Mouse (Mus musculus) lung, adult 2 months (tissue): ENCODE data around the gene 1700034J05Rik. TPM values are rescaled to one million over a fixed set of nuclear protein-coding genes. Genes with fewer than 3 reads are reported as not detected.

Experiments used
- DNase-seq: peaks from one replicate; pipeline ENCODE4 v3.0.0; 2022
- H3K4me1 ChIP-seq: fragments of 200-500 bp; 2 replicates; pipeline ENCODE4 v1.6.1; 2011; ENCODE audit warnings: low read length; ENCODE audit not compliant: control insufficient read depth, insufficient read depth
- H3K4me3 ChIP-seq: fragments of 200-500 bp; replicated peaks from 2 replicates; pipeline ENCODE3; 2011; ENCODE audit warnings: low read depth, mild to moderate bottlenecking, control low read depth, low read length; ENCODE audit errors: extremely low read depth
- CTCF ChIP-seq: fragments of 200-500 bp; IDR thresholded peaks from 2 replicates; pipeline ENCODE4 v1.5.1; 2011; ENCODE audit warnings: mild to moderate bottlenecking, low read length, control low read depth; ENCODE audit not compliant: insufficient read depth
- POLR2A ChIP-seq: fragments of 200-500 bp; IDR thresholded peaks from 2 replicates; pipeline ENCODE4 v1.6.1; 2011; ENCODE audit warnings: low read depth, mild to moderate bottlenecking, control low read depth, low read length, borderline replicate concordance; ENCODE audit errors: extremely low read depth
- WGBS: fragments of 180-500 bp; shearing (Covaris S2); methylation state at CpG from one replicate; pipeline ENCODE4 v1.1.7; 2018; 5-methylcytosine and 5-hydroxymethylcytosine counted together
- polyA plus RNA-seq: library from polyadenylated mRNA; depleted of rRNA; stranded (reverse); fragments of >200 nt; gene quantifications from 2 replicates; pipeline ENCODE4 v1.2.3, GENCODE M21; 2012

Gene 1700034J05Rik
- polyA plus RNA-seq, 1 experiment = not detected

DNA sequence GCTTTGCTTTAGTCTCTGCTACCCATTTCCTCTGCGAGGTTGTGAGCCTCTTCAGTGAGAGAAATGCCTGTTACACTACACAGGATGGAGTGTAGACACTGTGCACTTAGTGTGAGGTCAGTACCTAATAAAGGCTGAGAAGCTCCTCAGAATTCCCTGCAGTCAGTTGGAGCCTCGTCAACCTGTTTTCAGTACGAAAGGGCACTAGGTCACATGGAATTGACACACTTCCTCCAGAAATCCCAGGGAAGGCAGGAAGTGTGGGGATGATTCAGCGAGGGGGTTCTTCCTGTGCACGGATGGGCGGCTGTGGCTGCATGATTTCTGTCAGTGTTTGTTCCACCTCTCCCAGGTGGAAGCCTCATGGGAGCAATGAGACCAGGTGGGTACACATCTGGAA, 21.1 kb downstream of the 1700034J05Rik start:
- TF ChIP-seq POLR2A (no peak), CTCF (no peak)
- 37% methylated on average over 6 of the region's 6 CpGs for WGBS
- Histone ChIP-seq H3K4me1 (peaks cover 5% of the 10 kb centered on the region; the same call in 1 of the 2 replicates), H3K4me3 (no peak overlapping the region)
- no peak for DNase-seq

DNA sequence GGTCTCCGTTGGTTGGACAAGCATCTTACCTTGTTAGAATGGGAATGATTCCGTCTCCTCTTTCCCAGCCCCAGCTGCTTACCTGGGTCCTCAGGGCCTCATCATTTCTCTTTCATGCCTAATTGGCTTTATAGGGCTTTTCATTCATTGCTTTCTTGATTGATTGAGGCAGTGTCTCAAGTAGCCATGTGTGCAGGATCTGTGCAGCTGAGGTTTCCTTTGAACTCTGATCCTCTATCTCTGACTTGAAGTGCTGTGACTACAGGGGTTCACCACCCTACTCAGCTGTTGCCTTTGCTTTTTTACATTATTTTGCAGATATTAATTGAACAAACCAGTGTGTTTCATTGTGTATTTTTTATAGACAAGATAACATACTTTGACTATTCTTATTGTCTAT, 25.2 kb downstream of the 1700034J05Rik start:
- TF ChIP-seq CTCF (no peak), POLR2A (no peak)
- no peak overlapping the region for H3K4me3 ChIP-seq
- peaks cover 12% of the 10 kb centered on the region for H3K4me1 ChIP-seq
- 92% methylated on average over 2 of the region's 2 CpGs for WGBS
- no peak for DNase-seq

DNA sequence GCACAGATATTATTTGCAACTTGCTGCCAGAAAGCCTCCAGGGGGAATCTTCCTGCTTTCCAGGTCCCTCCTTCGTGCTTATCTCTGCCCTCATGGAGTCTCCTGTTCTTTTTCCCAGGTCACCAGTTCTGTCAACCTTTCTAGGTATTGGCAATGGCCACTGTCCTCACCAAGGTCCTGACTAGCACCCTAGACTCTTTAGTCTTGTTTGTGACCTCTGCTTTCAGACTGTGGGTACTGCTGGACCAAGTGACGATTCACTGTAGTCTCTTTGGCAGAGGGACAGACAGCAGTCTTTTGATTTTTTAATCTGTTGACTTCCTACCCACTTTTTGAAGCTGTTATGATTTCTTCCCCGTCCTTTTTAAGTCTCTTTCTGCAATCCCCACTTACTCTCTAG, 26.1 kb downstream of the 1700034J05Rik start:
- TF ChIP-seq CTCF (no peak), POLR2A (no peak)
- WGBS = 24% methylated on average over 3 of the region's 3 CpGs
- DNase-seq = no peak
- Histone ChIP-seq H3K4me1 (peaks cover 12% of the 10 kb centered on the region), H3K4me3 (no peak overlapping the region)

DNA sequence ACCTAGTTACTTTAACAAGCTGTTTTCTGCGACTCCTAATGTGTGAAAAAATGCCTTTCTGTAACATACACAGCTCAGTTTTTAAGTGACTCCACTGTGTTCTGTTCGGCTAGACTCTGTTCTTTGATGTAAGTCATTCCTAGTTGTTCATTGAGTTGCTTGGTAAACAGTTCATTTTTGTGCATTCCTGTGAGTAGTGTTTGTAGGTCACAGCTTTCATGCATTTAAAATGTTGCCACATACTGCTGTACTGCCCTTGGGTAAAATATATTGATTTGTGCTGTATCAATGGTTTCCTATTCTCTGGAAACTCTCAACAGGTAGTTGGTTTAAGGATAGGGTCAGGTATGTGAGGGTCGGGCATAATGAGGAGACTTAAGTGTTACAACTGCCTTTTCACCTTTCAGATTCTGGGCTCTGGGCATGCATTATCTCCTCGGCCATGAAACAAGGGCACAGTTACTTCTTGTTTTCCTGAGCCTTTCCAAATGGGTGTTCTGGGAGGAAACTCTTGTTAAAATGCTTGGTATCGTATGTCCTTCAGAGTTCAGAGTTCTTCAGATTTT, 27.7 kb downstream of the 1700034J05Rik start:
- DNase-seq = no peak
- Histone ChIP-seq H3K4me1 (peaks cover 12% of the 10 kb centered on the region), H3K4me3 (no peak overlapping the region)
- TF ChIP-seq POLR2A (no peak), CTCF (no peak)
- WGBS = 65% methylated on average over 5 of the region's 5 CpGs

DNA sequence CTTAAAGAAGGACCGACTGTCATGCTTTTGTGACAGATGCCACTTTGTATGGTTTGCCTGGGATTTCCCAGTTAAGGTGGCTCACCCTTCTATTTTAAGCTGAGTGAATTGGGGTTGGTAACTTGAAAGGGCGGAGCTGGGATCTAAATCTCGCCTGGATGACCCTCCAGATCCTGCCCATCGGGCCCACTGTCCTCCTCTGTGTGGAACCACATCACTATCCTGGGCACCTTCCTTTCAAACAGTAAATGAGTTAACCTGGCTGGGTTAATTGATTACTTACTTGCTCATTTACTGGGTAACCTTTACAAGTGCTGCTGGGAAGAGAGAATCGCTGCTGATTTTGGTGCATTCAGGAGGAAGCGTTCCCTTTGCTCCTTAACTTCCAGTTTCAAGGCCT, 35.9 kb downstream of the 1700034J05Rik start:
- Histone ChIP-seq H3K4me3 (no peak overlapping the region), H3K4me1 (peaks cover 3% of the 10 kb centered on the region)
- TF ChIP-seq POLR2A = no peak
- no peak for TF ChIP-seq CTCF
- WGBS = 92% methylated on average over 6 of the region's 6 CpGs
- DNase-seq = no peak

DNA sequence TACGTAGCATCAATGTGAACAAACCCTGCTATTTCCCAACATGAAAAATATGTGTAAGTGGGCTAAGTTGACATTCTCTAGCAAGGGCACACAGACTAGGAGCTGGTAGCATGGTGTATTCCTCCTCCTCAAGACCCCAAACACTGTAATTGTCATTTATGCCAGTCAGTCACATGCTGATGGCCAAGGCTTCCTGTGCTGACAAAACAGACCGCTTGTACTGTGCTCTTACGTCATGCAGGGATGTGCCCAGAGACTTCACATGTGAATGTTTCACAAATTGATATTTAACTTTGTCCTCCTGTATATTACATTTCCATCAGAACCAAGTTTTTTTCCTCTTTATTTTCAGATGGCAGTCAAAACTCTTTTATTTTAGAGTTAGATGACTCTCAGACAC, 36.8 kb downstream of the 1700034J05Rik start:
- WGBS = 66% methylated on average over 3 of the region's 3 CpGs
- Histone ChIP-seq H3K4me1 (peaks cover 10% of the 10 kb centered on the region), H3K4me3 (no peak overlapping the region)
- DNase-seq = no peak
- TF ChIP-seq POLR2A (no peak), CTCF (no peak)

DNA sequence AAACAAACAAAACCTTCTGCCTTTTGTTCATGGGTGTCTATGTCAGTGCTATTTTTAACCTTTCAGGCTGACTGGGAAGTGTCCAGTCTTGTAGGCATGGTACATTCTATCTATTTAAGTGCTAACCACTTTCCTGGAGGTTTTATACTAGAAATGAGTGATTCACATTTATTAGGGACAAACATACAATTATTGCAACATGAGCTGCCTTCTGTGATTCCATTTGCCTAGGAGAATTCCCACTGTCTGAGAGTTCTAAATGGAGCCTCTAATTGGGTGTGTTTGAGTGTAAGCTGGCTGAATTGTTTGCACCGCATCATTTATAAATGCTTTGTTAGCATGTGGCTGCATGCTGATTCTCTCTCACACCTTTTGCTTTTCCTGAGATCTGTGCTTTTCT, 38.4 kb downstream of the 1700034J05Rik start:
- TF ChIP-seq POLR2A (no peak), CTCF (no peak)
- WGBS = 71% methylated on average over 1 of the region's 1 CpGs
- H3K4me3 ChIP-seq = no peak overlapping the region
- no peak for DNase-seq
- peaks cover 18% of the 10 kb centered on the region for H3K4me1 ChIP-seq

DNA sequence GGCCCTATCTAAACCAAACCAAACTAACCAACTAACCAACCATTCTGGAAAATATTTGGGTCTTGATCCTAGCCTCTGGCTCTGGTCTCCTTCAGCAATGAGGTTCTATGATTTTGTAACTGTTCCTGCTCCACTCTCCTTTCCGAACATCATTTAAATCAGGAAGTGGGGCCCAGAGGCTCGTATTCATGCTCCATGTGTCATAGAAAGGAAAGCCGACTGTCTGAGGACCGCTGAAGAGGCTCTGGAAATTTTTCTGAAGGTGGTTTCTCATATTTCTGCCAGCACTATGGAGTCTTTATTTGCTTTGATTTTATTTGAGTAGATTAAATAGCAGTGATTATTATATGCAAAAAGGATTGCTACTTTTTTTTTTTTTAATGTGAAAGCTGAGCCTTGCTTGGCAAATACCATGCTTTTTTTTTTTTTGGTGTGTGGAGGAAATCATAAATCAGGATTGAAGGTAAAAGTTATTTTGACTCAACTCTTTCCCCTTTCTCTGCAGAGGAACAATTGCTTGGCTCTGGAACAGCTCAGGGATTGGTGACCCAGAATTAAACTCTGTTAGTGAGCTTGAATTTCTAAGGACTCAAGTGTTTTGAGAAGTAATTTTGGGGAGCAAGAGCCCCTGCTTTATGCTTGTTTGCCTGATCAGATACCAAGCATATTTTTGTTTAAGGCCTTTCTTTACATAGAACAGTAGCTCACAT, 40.6 kb downstream of the 1700034J05Rik start:
- Histone ChIP-seq H3K4me1 (peaks cover 22% of the 10 kb centered on the region), H3K4me3 (no peak overlapping the region)
- TF ChIP-seq POLR2A (no peak), CTCF (no peak)
- 14% methylated on average over 4 of the region's 4 CpGs for WGBS
- no peak for DNase-seq

DNA sequence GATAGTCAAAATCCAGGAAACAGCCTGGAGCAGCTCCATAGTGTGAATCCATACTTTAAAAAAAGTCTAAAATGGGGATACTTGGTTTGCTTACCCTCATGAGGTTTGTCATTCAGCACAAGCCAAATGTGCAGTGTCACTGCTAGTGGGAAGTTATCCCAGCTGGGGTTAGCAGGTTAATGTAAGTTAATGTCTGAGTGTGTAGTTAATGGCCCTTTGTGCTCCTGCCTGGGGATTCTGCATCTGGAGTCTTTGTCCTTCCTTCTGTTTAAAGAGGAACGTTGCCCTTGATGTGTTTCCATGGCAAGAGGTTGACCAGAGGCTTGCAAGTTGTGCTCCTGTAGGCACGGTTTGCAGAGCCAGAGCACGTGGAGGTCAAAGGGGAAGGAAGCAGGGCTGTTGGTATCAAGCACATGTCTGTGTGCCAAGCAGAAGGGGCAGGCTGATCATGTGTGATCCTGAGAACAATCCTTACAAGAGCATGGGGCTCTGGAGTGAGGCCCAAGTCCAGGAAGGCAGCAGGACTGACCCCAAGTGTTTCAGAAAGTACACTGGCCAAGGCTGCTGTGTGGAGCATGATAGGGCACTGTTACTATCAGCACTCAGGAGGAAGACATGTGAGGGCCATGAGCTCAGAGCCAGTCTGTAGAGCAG, 41.3 kb downstream of the 1700034J05Rik start:
- Histone ChIP-seq H3K4me1 (peaks cover 22% of the 10 kb centered on the region), H3K4me3 (no peak overlapping the region)
- 2% methylated on average over 3 of the region's 3 CpGs for WGBS
- peak; percentile 29 for DNase-seq
- TF ChIP-seq CTCF (no peak), POLR2A (no peak)

DNA sequence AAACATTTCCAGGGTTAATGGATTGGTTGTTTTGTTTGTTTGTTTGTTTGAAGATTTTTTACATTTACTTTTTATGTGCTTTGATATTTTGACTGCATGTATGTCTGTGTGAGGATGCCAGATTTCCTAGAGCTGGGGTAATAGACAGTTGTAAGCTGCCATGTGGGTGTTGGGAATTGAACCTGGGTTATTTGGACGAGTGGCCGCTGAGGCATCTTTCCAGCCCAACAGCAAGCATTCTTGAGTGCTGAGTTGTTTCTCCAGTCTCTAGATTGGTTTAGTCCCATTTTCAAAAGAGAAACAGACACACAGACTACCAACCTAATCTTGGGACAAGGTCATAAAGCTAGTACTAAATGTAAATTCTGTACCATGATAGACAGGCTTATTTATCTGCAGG, 43.4 kb downstream of the 1700034J05Rik start:
- H3K4me3 ChIP-seq = no peak overlapping the region
- TF ChIP-seq CTCF = no peak
- no peak for TF ChIP-seq POLR2A
- H3K4me1 ChIP-seq = peaks cover 24% of the 10 kb centered on the region
- 58% methylated on average over 2 of the region's 2 CpGs for WGBS
- DNase-seq = no peak

DNA sequence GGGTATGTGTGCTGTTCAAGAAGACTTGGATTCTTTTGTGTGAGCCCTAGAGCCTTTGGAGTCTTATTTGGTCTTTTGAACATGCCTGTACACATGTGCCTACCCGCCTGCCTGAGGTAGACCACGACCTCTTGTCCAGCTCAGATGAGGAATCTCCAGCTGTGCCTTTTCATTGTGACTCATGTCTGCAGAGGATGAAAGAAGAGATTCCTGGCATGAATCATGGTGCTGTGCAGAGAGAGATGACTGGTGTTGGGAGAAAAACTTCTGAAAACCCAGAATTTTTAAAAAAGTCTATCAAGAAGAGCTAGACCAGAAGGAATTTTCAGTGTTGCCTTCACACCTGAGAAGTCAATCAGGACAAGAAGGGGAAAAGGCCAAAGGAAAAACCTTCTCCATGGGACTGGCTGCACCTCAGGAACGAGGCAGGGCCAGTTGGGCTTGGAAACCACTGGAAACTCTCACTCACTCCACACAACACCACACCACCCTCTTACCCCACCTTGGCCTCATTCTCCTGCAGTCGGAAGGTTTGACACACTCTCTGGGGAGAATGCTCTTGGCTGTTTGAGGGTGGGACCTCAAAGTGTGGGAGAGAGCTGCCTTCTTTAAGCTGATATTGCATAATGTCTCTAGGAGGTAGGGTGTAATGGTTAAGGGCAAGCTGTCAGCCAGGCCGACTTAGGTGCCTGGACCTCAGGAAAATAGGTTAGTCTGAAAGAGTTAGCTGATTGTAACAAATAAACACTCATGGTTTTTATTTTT, 44.3 kb downstream of the 1700034J05Rik start:
- no peak for DNase-seq
- H3K4me1 ChIP-seq = peaks cover 24% of the 10 kb centered on the region
- 55% methylated on average over 5 of the region's 5 CpGs for WGBS
- H3K4me3 ChIP-seq = no peak overlapping the region
- TF ChIP-seq CTCF (no peak), POLR2A (no peak)
